Mouse (Mus musculus) neural tube, embryonic 12.5 days (tissue): Measurements from ENCODE around the gene Olfr665. TPM values are rescaled to one million over a fixed set of nuclear protein-coding genes. Genes with fewer than 3 reads are reported as not detected.

ENCODE experiments used
- polyA plus RNA-seq: library from polyadenylated mRNA; unstranded; fragments of >200 nt; fragmentation: Nextera tagmentation; extraction: Ambion mirVana; gene quantifications from 2 replicates; pipeline ENCODE4 v1.2.1, GENCODE M21; 2016

The Olfr665 gene
- polyA plus RNA-seq, 1 experiment from 2014 or later: not detected

Other genes starting within 250 kb of the Olfr665 start
- 0.06 and 0.09 TPM in 2 replicates for gene Olfr658, start 230.7 kb upstream of the Olfr665 start, polyA plus RNA-seq
- not detected in 2 replicates for gene Olfr659, start 211.3 kb upstream of the Olfr665 start, polyA plus RNA-seq
- not detected in 2 replicates for gene Olfr661, start 191.5 kb upstream of the Olfr665 start, polyA plus RNA-seq
- gene Usp17le, start 100.6 kb upstream of the Olfr665 start, polyA plus RNA-seq: not detected in 2 replicates
- gene Usp17lb, start 35.4 kb upstream of the Olfr665 start, polyA plus RNA-seq: not detected in 2 replicates
- gene Usp17la, start 21.0 kb upstream of the Olfr665 start, polyA plus RNA-seq: not detected in 2 replicates
- gene Olfr666, start 17.9 kb downstream of the Olfr665 start, polyA plus RNA-seq: not detected in 2 replicates
- gene Olfr667, start 43.5 kb downstream of the Olfr665 start, polyA plus RNA-seq: not detected in 2 replicates
- not detected in 2 replicates for gene Olfr668, start 50.0 kb downstream of the Olfr665 start, polyA plus RNA-seq
- not detected in 2 replicates for gene Olfr669, start 56.2 kb downstream of the Olfr665 start, polyA plus RNA-seq
- gene Olfr670, start 84.6 kb downstream of the Olfr665 start, polyA plus RNA-seq: not detected in 2 replicates
- gene Olfr671, start 101.1 kb downstream of the Olfr665 start, polyA plus RNA-seq: not detected in 2 replicates
- gene Olfr672, start 124.0 kb downstream of the Olfr665 start, polyA plus RNA-seq: not detected in 2 replicates
- not detected in 2 replicates for gene Olfr675, start 150.4 kb downstream of the Olfr665 start, polyA plus RNA-seq
- gene Olfr676, start 154.7 kb downstream of the Olfr665 start, polyA plus RNA-seq: not detected in 2 replicates
- gene Olfr677, start 173.3 kb downstream of the Olfr665 start, polyA plus RNA-seq: not detected in 2 replicates
- not detected in 2 replicates for gene Olfr678, start 186.4 kb downstream of the Olfr665 start, polyA plus RNA-seq
- gene Olfr679, start 203.2 kb downstream of the Olfr665 start, polyA plus RNA-seq: not detected in 2 replicates
- gene Olfr680-ps1, start 214.8 kb downstream of the Olfr665 start, polyA plus RNA-seq: not detected in 2 replicates
- not detected in 2 replicates for gene Olfr681, start 238.8 kb downstream of the Olfr665 start, polyA plus RNA-seq